Mouse (Mus musculus): Measurements from ENCODE around the gene Hcfc2.

GRCm38 (mm10) chr10:82755213-82755890, 59.4 kb downstream of the Hcfc2 start:
- TF ChIP-seq CTCF (IDR thresholded peaks at IDR 0.05; ENCODE audit: extremely low read depth, insufficient read depth, insufficient read length, insufficient replicate concordance), result no peak
- TF ChIP-seq POLR2A (IDR thresholded peaks at IDR 0.05; ENCODE audit: low read depth, low read length), result no peak
